Comparison of ENCODE assay signal across 8 mouse cellular contexts in genomic region chr10:71159676-71160235, GRCm38 (mm10). TPM values are rescaled to one million over a fixed set of nuclear protein-coding genes. Genes with fewer than 3 reads are reported as not detected.
DNase-seq lines count a peak whose midpoint lies in the region; ATAC-seq and TF ChIP-seq lines count a peak whose summit lies in the region.

Bicc1 (minus strand) TSS chr10:71159700.

- ATAC-seq in erythroblast, adult 5-6 weeks (replicated peaks; ENCODE audit: low FRiP score, poor library complexity, severe bottlenecking), result no peak
- peak; percentile 89 for ATAC-seq in hindbrain, embryonic 13.5 days (ENCODE audit: low FRiP score)
- peak; percentile 87 for ATAC-seq in midbrain, postnatal 0 days (ENCODE audit: low FRiP score)
- ATAC-seq in megakaryocyte-erythroid progenitor cell, adult 5-6 weeks (replicated peaks; ENCODE audit: low FRiP score, low TSS enrichment, poor library complexity, severe bottlenecking), result no peak

- peak; percentile 76 for DNase-seq in adrenal gland, postnatal 14 days
- DNase-seq in gastrocnemius, postnatal 10 days, result peak; percentile 66
- peak; percentile 31 for DNase-seq in liver
- peak; percentile 27 for DNase-seq in midbrain, postnatal 0 days (ENCODE audit: low spot score)

- no peak for TF ChIP-seq CTCF in midbrain, postnatal 0 days (IDR thresholded peaks at IDR 0.05)

- peak within 1 kb of the TSS; percentile 78 for H3K9ac ChIP-seq in hindbrain, embryonic 13.5 days
- peak within 1 kb of the TSS; percentile 61 for H3K9ac ChIP-seq in midbrain, postnatal 0 days (replicated peaks; ENCODE audit: low read length, poor library complexity, severe bottlenecking)

- H3K4me3 ChIP-seq in erythroblast, embryonic 14.5 days (replicated peaks), result peak within 1 kb of the TSS; percentile 56
- H3K4me3 ChIP-seq in hindbrain, embryonic 13.5 days, result peak within 1 kb of the TSS; percentile 73
- peak within 1 kb of the TSS; percentile 68 for H3K4me3 ChIP-seq in midbrain, postnatal 0 days (ENCODE audit: low read depth, low read length)

- peak within 1 kb of the TSS; percentile 94 for H3K4me2 ChIP-seq in hindbrain, embryonic 13.5 days
- H3K4me2 ChIP-seq in midbrain, postnatal 0 days (ENCODE audit: low read depth, low read length, poor library complexity, severe bottlenecking), result peak within 1 kb of the TSS; percentile 92

- 3% methylated on average over 28 of the region's 69 CpGs for WGBS in hindbrain, embryonic 13.5 days
- 1% methylated on average over 30 of the region's 69 CpGs for WGBS in midbrain, postnatal 0 days

- H3K27ac ChIP-seq in hindbrain, embryonic 13.5 days, result peak within 1 kb of the TSS; percentile 52; the same call in 1 of the 2 replicates
- H3K27ac ChIP-seq in midbrain, postnatal 0 days (ENCODE audit: low read depth, low read length), result no peak within 1 kb of the TSS

- peaks cover 30% of the 10 kb centered on the region for H3K27me3 ChIP-seq in erythroblast, embryonic 14.5 days (ENCODE audit: control insufficient read depth)
- peaks cover 30% of the 10 kb centered on the region for H3K27me3 ChIP-seq in hindbrain, embryonic 13.5 days
- no peaks in the 10 kb centered on the region for H3K27me3 ChIP-seq in midbrain, postnatal 0 days (ENCODE audit: insufficient read depth, low read length)

- no peaks in the 10 kb centered on the region for H3K4me1 ChIP-seq in erythroblast, embryonic 14.5 days (ENCODE audit: control insufficient read depth)
- H3K4me1 ChIP-seq in hindbrain, embryonic 13.5 days (replicated peaks), result peaks cover 9% of the 10 kb centered on the region
- no peaks in the 10 kb centered on the region for H3K4me1 ChIP-seq in midbrain, postnatal 0 days (ENCODE audit: insufficient read depth, low read length)

- H3K9me3 ChIP-seq in erythroblast, embryonic 14.5 days (ENCODE audit: control insufficient read depth, low read length), result peaks cover 8% of the 10 kb centered on the region
- H3K9me3 ChIP-seq in hindbrain, embryonic 13.5 days, result no peaks in the 10 kb centered on the region
- H3K9me3 ChIP-seq in midbrain, postnatal 0 days (ENCODE audit: low read length), result no peaks in the 10 kb centered on the region

- H3K36me3 ChIP-seq in erythroblast, embryonic 14.5 days (ENCODE audit: control insufficient read depth), result no peaks in the 10 kb centered on the region
- H3K36me3 ChIP-seq in hindbrain, embryonic 13.5 days, result no peaks in the 10 kb centered on the region
- H3K36me3 ChIP-seq in midbrain, postnatal 0 days (ENCODE audit: insufficient read depth, low read length), result no peaks in the 10 kb centered on the region

RNA-seq across cellular contexts. Expression of gene Bicc1, which starts in this region (rescaled TPM):
- not detected in 2 replicates for polyA plus RNA-seq in erythroblast, embryonic 14.5 days (2012)
- total RNA-seq in erythroblast, adult 5-6 weeks (2015; ENCODE audit: low replicate concordance), result not detected in 2 replicates
- not detected in 2 replicates for total RNA-seq in erythroblast, adult 5-6 weeks (2017; ENCODE audit: low replicate concordance)
- 17.1 and 19.2 TPM in 2 replicates for total RNA-seq in adrenal gland, postnatal 14 days (2021)
- total RNA-seq in gastrocnemius, postnatal 10 days (2021), result 10 to 100 TPM; 29.2 to 34.9 TPM
- polyA plus RNA-seq in hindbrain, embryonic 13.5 days (2015; fragmentation: Nextera tagmentation; extraction: Ambion mirVana), result 5.9 TPM in 2 replicates
- 4.9 and 6.1 TPM in 2 replicates for total RNA-seq in midbrain, postnatal 0 days (2014; rRNA removed)
- polyA plus RNA-seq in midbrain, postnatal 0 days (2015; fragmentation: Nextera tagmentation; extraction: Ambion mirVana), result 5.6 and 6.5 TPM in 2 replicates
- total RNA-seq in megakaryocyte-erythroid progenitor cell, adult 5-6 weeks (2014; fragmentation: Nextera tagmentation), result not detected in 2 replicates
- not detected in 2 replicates for total RNA-seq in megakaryocyte-erythroid progenitor cell, adult 5-6 weeks (2017)

Comparison
In these comparisons a context has a peak if more than half of its experiments do, and no peak if none do; other contexts are left out.
1. ATAC-seq: peak in hindbrain, embryonic 13.5 days (single experiment) and midbrain, postnatal 0 days (single experiment); none in erythroblast, adult 5-6 weeks (single experiment) and megakaryocyte-erythroid progenitor cell, adult 5-6 weeks (single experiment).
2. Peak in every context shown above with its lines, with median percentiles within 50 percentile points of each other: H3K4me3 ChIP-seq and DNase-seq.